9 mouse cellular contexts compared by ENCODE assay signal in the genomic region with DNA sequence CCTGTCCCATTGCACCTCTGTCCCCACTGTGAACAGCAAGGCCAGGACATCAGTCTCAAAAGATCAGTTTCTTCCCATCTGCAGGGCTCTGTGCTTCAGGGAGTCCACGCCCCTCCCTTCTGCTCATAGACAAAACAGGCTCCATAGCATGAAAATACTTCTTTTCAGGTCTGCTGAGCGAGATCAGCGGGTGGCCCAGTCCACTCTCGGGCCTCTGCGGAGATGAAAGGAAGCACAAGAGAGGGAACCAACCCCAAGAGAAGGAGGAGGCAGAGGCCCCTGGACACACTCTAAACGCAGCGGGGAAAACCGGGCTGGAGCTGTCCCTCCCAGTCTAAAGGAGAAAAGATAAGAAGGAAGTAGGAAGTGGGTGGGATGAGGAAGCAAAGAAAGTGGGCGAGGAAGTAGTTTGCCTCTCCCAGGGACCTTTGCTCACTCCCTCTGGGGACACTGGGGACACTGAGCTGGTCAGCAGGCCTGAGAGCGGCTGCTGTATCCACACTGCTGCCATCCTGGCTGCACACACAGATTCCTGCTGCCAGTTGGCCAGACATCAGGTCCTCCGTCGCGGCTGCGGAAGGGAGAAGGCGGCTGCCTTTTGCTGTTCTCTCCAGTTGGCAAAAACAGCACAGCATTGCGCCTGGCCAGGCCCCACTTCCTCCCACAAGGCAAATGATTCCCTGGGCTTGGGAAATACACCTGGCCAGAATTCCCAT.
DNase-seq lines count a peak whose midpoint lies in the region; ATAC-seq and TF ChIP-seq lines count a peak whose summit lies in the region.
"Had no signal": no experiment of that assay in that cellular context is flagged by ENCODE, and none has a peak within 500 bp of the region (broad histone marks: within the 10 kb centered on the region; RNA-seq: fewer than 3 reads in every experiment).

No protein-coding gene starts in this region.

- H3K4me2 ChIP-seq in hindbrain, embryonic 16.5 days (ENCODE audit: low read length), result peak overlapping the region; percentile 36
- peak overlapping the region; percentile 25 for H3K4me2 ChIP-seq in lung, postnatal 0 days (replicated peaks; ENCODE audit: low read depth, low read length)

- peak; percentile 73 for DNase-seq in R1 (ENCODE audit: low read depth, low spot score)
- peak; percentile 64 for DNase-seq in embryo, embryonic 10.5 days (ENCODE audit: low spot score)
- peak; percentile 91 for DNase-seq in gastrocnemius, postnatal 25 days
- DNase-seq in left cerebral cortex, adult 11 months (ENCODE audit: low spot score), result peak; percentile 42
- peak; percentile 67 for DNase-seq in lung, postnatal 0 days (ENCODE audit: low spot score)
- DNase-seq in right cerebral cortex, adult 2 months (ENCODE audit: low spot score in 2 of 2), result peak; percentile 75 to 81
- no peak for DNase-seq in T-cell, adult 2 months (ENCODE audit: low spot score)

- TF ChIP-seq CTCF in lung, postnatal 0 days (IDR thresholded peaks at IDR 0.05), result no peak; the same call in 1 of the 2 replicates

- WGBS in hindbrain, embryonic 16.5 days, result 1% methylated on average over 16 of the region's 16 CpGs
- 7% methylated on average over 16 of the region's 16 CpGs for WGBS in lung, postnatal 0 days

- H3K27ac ChIP-seq in hindbrain, embryonic 16.5 days (ENCODE audit: low read depth, low read length), result no peak overlapping the region; the same call in 1 of the 2 replicates
- H3K27ac ChIP-seq in lung, postnatal 0 days (ENCODE audit: low read length), result 0 out of 2 replicates have a peak overlapping the region, but pooled peaks have one; percentile 2

- H3K9ac ChIP-seq in hindbrain, embryonic 16.5 days (ENCODE audit: low read depth, low read length), result 0 out of 2 replicates have a peak overlapping the region, but pooled peaks have one; percentile 33
- no peak overlapping the region for H3K9ac ChIP-seq in lung, postnatal 0 days (replicated peaks; ENCODE audit: low read depth)

- peak; percentile 83 for ATAC-seq in hindbrain, embryonic 16.5 days
- peak; percentile 71 for ATAC-seq in lung, postnatal 0 days

- no peak overlapping the region for H3K4me3 ChIP-seq in hindbrain, embryonic 16.5 days (ENCODE audit: low read length)
- no peak overlapping the region for H3K4me3 ChIP-seq in lung, postnatal 0 days (ENCODE audit: low read depth, low read length)

- TF ChIP-seq EP300 in lung, postnatal 0 days (IDR thresholded peaks at IDR 0.05), result peak; percentile 45; the same call in 1 of the 2 replicates

- H3K9me3 ChIP-seq in hindbrain, embryonic 16.5 days (ENCODE audit: control insufficient read depth, low read length), result no peaks in the 10 kb centered on the region
- no peaks in the 10 kb centered on the region for H3K9me3 ChIP-seq in lung, postnatal 0 days (ENCODE audit: low read length)

- H3K36me3 ChIP-seq in hindbrain, embryonic 16.5 days (ENCODE audit: control insufficient read depth, insufficient read depth, low read length), result no peaks in the 10 kb centered on the region
- no peaks in the 10 kb centered on the region for H3K36me3 ChIP-seq in lung, postnatal 0 days (ENCODE audit: insufficient read depth, low read length)
- H3K36me3 ChIP-seq: G1E had no signal

- H3K4me1 ChIP-seq in hindbrain, embryonic 16.5 days (ENCODE audit: control insufficient read depth, insufficient read depth, low read depth, low read length), result peaks cover 27% of the 10 kb centered on the region
- peaks cover 6% of the 10 kb centered on the region; the same call in 1 of the 2 replicates for H3K4me1 ChIP-seq in lung, postnatal 0 days (ENCODE audit: insufficient read depth, low read depth, low read length)

- no peaks in the 10 kb centered on the region; the same call in 1 of the 2 replicates for H3K27me3 ChIP-seq in hindbrain, embryonic 16.5 days (replicated peaks; ENCODE audit: control insufficient read depth, insufficient read depth, low read length)
- no peaks in the 10 kb centered on the region for H3K27me3 ChIP-seq in lung, postnatal 0 days (replicated peaks; ENCODE audit: insufficient read depth, low read length)
